Mouse (Mus musculus) spleen, postnatal 10 days (tissue): Measurements from ENCODE around the gene Foxn3.

ENCODE experiments used
- DNase-seq, 2 experiments: peaks; one replicate each; pipeline ENCODE4 v3.0.0; 2021 to 2022; ENCODE audit warnings: low spot score in 2 of 2

Gene Foxn3

GRCm38 (mm10) chr12:99415538-99415937 is 147.8 kb downstream of the Foxn3 start:
- no peak for DNase-seq

GRCm38 (mm10) chr12:99412496-99412895 is 150.9 kb downstream of the Foxn3 start:
- DNase-seq = no peak

- no peak for DNase-seq
Measured at GRCm38 (mm10) chr12:99412034-99412433, 151.3 kb downstream of the Foxn3 start.

GRCm38 (mm10) chr12:99408651-99409050 is 154.7 kb downstream of the Foxn3 start:
- DNase-seq = no peak

GRCm38 (mm10) chr12:99408089-99408488 is 155.3 kb downstream of the Foxn3 start:
- no peak for DNase-seq

GRCm38 (mm10) chr12:99407318-99407716 is 156.1 kb downstream of the Foxn3 start:
- no peak for DNase-seq

- peak in 1 of 2 experiments; percentile 28 for DNase-seq
Measured at GRCm38 (mm10) chr12:99406697-99407317, 156.6 kb downstream of the Foxn3 start.

- DNase-seq = peak; percentile 28 to 40
Measured at GRCm38 (mm10) chr12:99406254-99406653, 157.1 kb downstream of the Foxn3 start.

GRCm38 (mm10) chr12:99405401-99405800 is 158.0 kb downstream of the Foxn3 start:
- DNase-seq = no peak

- DNase-seq = no peak
Measured at GRCm38 (mm10) chr12:99403004-99403403, 160.4 kb downstream of the Foxn3 start.

GRCm38 (mm10) chr12:99400907-99401306 is 162.5 kb downstream of the Foxn3 start:
- DNase-seq = no peak

- DNase-seq = no peak
Measured at GRCm38 (mm10) chr12:99399575-99399974, 163.8 kb downstream of the Foxn3 start.

- no peak for DNase-seq
Measured at GRCm38 (mm10) chr12:99396461-99396860, 166.9 kb downstream of the Foxn3 start.

- DNase-seq = no peak
Measured at GRCm38 (mm10) chr12:99395082-99395481, 168.3 kb downstream of the Foxn3 start.

- no peak for DNase-seq
Measured at GRCm38 (mm10) chr12:99394676-99395075, 168.7 kb downstream of the Foxn3 start.

GRCm38 (mm10) chr12:99393867-99394630 is 169.3 kb downstream of the Foxn3 start:
- DNase-seq = no peak

- DNase-seq = peak; percentile 69 to 84
Measured at GRCm38 (mm10) chr12:99392944-99393866, 170.2 kb downstream of the Foxn3 start.

GRCm38 (mm10) chr12:99391942-99392880 is 171.2 kb downstream of the Foxn3 start:
- peak; percentile 99 for DNase-seq

- DNase-seq = no peak
Measured at GRCm38 (mm10) chr12:99390429-99390828, 173.0 kb downstream of the Foxn3 start.

- DNase-seq = no peak
Measured at GRCm38 (mm10) chr12:99389244-99389643, 174.1 kb downstream of the Foxn3 start.
